Mouse (Mus musculus): ENCODE measurements at regions not wholly inside any gene's neighbourhood (a gene's known extent, or its start where the extent isn't known, plus 50 kb on each side); places are given as distances from the start of the nearest gene placed in this dataset.

DNA sequence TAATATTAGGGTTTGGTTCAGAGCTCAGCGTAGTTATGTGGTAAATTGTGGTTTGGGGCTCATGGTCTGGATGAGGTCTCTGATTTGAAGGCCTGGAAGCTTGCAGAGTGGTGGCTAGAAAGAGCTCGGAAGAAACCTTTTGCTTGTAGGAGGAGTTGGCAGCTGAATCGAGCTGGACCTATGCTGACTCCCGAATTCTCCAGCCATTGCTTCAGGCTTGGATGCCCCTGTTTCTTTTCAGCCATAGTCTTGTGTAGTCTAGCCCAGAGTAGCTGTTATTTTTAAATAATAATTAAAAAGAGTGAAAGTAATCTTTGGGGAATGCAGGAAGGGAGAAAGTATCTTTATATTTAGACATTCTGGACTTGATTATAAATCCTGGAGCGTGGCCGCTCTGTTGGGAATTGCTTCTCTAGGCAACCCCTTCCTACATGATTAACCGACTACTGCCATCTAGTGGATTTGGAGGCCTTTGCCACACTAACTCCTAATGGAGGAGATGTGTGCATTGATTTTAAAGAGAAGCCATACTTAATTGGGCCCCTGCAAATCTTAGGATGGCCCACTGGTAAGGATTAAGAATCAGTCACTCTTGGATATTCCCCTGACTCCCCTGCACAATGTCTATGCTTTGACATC lies 172.8 kb downstream of the Rpl10-ps3 start:
- peak; percentile 80 for TF ChIP-seq CTCF (IDR thresholded peaks at IDR 0.05; ENCODE audit: low read depth)
- ATAC-seq (ENCODE audit: insufficient read depth), result no peak; the same call in 1 of the 2 replicates
- 36% methylated on average over 7 of the region's 7 CpGs for WGBS
- H3K27me3 ChIP-seq (ENCODE audit: insufficient read depth, low read length), result no peaks in the 10 kb centered on the region
- DNase-seq, result peak; percentile 94
- no peaks in the 10 kb centered on the region for H3K36me3 ChIP-seq (ENCODE audit: insufficient read depth)
- no peaks in the 10 kb centered on the region for H3K4me1 ChIP-seq (ENCODE audit: insufficient read depth)
- no peaks in the 10 kb centered on the region for H3K9me3 ChIP-seq (ENCODE audit: low read depth, low read length)
- H3K4me2 ChIP-seq, result no peak overlapping the region
- no peak overlapping the region for H3K27ac ChIP-seq (ENCODE audit: low read depth)
- no peak overlapping the region for H3K4me3 ChIP-seq (ENCODE audit: low read depth, low read length)
- H3K9ac ChIP-seq, result no peak overlapping the region

DNA sequence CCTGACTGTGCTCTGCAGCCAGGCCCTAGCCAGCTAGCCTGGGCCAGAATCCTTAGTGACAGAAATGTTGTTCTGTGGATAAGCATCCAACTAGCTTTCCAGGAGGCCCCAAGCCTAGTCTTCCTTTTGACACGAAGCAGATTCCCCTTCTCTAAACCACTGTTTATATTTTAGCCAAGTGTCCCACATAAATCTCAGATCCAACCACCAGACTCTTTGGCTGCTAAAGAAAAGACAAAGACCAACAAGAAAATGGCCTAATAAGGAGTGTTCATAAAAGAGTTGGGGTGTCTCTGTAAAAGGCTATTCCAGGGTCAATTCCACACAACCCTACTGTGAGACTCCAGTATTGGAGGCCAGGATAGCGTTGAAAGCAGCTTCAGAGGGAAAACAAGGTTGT lies 173.6 kb downstream of the Rpl10-ps3 start:
- H3K27ac ChIP-seq (ENCODE audit: low read depth), result no peak overlapping the region
- WGBS, result 52% methylated on average over 2 of the region's 2 CpGs
- no peaks in the 10 kb centered on the region for H3K9me3 ChIP-seq (ENCODE audit: low read depth, low read length)
- TF ChIP-seq CTCF (IDR thresholded peaks at IDR 0.05; ENCODE audit: low read depth), result no peak
- H3K9ac ChIP-seq, result no peak overlapping the region
- ATAC-seq (ENCODE audit: insufficient read depth), result no peak
- H3K36me3 ChIP-seq (ENCODE audit: insufficient read depth), result no peaks in the 10 kb centered on the region
- no peak for DNase-seq
- H3K27me3 ChIP-seq (ENCODE audit: insufficient read depth, low read length), result no peaks in the 10 kb centered on the region
- H3K4me1 ChIP-seq (ENCODE audit: insufficient read depth), result no peaks in the 10 kb centered on the region
- no peak overlapping the region for H3K4me3 ChIP-seq (ENCODE audit: low read depth, low read length)
- H3K4me2 ChIP-seq, result no peak overlapping the region

DNA sequence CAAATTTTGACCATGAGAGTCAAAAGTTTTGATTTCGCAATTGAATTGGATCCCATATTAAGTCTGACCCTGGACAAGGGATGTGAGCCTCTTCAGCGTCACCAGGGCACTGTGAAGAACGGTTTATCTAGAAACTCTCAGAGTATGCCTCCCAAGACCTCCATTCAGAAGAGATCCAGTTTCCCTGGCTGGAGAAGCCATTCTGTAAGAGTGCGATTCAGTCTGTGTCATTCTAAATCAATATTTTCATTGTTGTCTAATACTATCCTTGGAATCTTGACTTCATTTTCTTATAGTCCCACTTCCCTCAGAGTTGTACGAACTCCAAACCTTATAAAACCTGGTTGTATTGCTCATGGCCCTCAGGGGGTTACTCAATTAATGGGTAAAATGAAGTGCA lies 174.1 kb downstream of the Rpl10-ps3 start:
- ATAC-seq (ENCODE audit: insufficient read depth), result no peak
- TF ChIP-seq CTCF (IDR thresholded peaks at IDR 0.05; ENCODE audit: low read depth), result no peak

DNA sequence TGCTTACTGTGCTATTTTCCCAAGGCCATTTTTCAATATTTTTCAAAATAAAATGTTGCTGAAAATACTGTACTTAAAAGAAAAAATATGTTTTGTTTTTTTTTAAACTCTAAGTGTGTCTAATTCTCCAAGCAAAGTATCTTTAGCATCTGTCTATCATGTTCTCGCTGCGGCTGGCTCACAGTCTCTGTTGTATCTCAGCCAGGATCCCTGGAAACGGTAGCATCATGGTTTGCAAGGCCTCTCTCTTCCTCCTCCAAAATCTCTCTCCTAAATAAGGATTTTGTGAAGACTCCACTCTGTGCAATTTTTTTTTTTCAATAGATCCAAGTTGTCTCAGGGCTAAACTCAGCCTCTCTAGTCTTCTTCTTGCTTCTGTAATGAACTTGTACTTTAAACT lies 190.2 kb downstream of the Rpl10-ps3 start:
- Histone ChIP-seq H3K4me2 (no peak overlapping the region), H3K27ac (ENCODE audit: low read depth) (no peak overlapping the region), H3K9me3 (ENCODE audit: low read depth, low read length) (no peaks in the 10 kb centered on the region), H3K36me3 (ENCODE audit: insufficient read depth) (no peaks in the 10 kb centered on the region), H3K4me3 (ENCODE audit: low read depth, low read length) (no peak overlapping the region), H3K27me3 (ENCODE audit: insufficient read depth, low read length) (no peaks in the 10 kb centered on the region), H3K9ac (no peak overlapping the region), H3K4me1 (ENCODE audit: insufficient read depth) (no peaks in the 10 kb centered on the region)
- TF ChIP-seq CTCF (IDR thresholded peaks at IDR 0.05; ENCODE audit: low read depth), result no peak
- DNase-seq (no peak), ATAC-seq (ENCODE audit: insufficient read depth) (no peak)
- WGBS, result 76% methylated on average over 3 of the region's 3 CpGs

More for the DNA sequence above, 174.1 kb downstream of the Rpl10-ps3 start:
- no peak for DNase-seq
- H3K4me1 ChIP-seq (ENCODE audit: insufficient read depth), result no peaks in the 10 kb centered on the region
- H3K27me3 ChIP-seq (ENCODE audit: insufficient read depth, low read length), result no peaks in the 10 kb centered on the region
- no peak overlapping the region for H3K4me3 ChIP-seq (ENCODE audit: low read depth, low read length)
- no peaks in the 10 kb centered on the region for H3K9me3 ChIP-seq (ENCODE audit: low read depth, low read length)
- no peak overlapping the region for H3K9ac ChIP-seq
- no peak overlapping the region for H3K27ac ChIP-seq (ENCODE audit: low read depth)
- no peaks in the 10 kb centered on the region for H3K36me3 ChIP-seq (ENCODE audit: insufficient read depth)
- no peak overlapping the region for H3K4me2 ChIP-seq
- WGBS, result 88% methylated on average over 5 of the region's 5 CpGs

DNA sequence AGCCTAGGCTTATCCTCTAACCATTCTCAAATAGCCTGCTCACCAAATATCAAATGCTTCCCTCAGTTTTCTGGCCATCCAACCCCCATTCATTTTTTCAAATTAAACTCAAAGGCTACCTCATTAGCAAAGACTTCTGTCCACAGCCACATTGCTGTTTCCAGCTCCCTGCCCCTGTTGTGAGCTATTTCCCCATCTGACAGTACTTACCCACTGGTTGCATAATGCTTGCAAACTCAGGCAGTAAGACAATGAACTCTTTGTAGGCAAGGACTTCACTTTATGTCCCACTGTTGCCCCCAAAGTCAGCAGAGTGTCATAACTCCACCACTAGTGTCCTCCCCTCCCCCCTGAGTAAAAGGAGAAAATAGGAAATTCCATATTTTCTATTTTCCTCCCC lies 194.7 kb downstream of the Rpl10-ps3 start:
- no peak for ATAC-seq (ENCODE audit: insufficient read depth)

DNA sequence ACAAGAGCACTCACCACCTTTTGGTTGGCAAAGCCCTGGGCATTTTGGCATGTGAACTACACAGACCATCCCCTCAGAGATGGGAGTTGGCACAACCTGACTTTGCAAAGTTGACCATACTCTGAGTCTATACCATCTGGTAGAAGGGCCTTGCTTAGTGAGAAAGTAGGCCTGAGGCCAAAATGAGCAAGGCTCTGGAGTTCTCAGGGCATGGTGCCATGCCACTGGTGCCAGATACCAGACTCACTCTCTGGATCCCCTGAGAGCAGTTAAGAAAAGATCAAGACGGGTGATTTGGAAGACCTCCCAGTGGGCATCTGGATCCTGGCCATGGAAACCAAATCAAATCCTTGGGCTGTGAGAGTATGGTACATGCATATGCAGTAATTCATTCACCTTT lies 202.0 kb downstream of the Rpl10-ps3 start:
- Histone ChIP-seq H3K36me3 (ENCODE audit: insufficient read depth) (no peaks in the 10 kb centered on the region), H3K9ac (no peak overlapping the region), H3K9me3 (ENCODE audit: low read depth, low read length) (no peaks in the 10 kb centered on the region), H3K27me3 (ENCODE audit: insufficient read depth, low read length) (no peaks in the 10 kb centered on the region), H3K4me1 (ENCODE audit: insufficient read depth) (no peaks in the 10 kb centered on the region), H3K27ac (ENCODE audit: low read depth) (no peak overlapping the region), H3K4me3 (ENCODE audit: low read depth, low read length) (no peak overlapping the region), H3K4me2 (no peak overlapping the region)
- no peak for DNase-seq
- WGBS, result 48% methylated on average over 1 of the region's 1 CpGs
- no peak for TF ChIP-seq CTCF (IDR thresholded peaks at IDR 0.05; ENCODE audit: low read depth)
- ATAC-seq (ENCODE audit: insufficient read depth), result no peak

More for the DNA sequence above, 194.7 kb downstream of the Rpl10-ps3 start:
- no peak overlapping the region for H3K4me3 ChIP-seq (ENCODE audit: low read depth, low read length)
- H3K4me1 ChIP-seq (ENCODE audit: insufficient read depth), result no peaks in the 10 kb centered on the region
- H3K27ac ChIP-seq (ENCODE audit: low read depth), result no peak overlapping the region
- H3K27me3 ChIP-seq (ENCODE audit: insufficient read depth, low read length), result no peaks in the 10 kb centered on the region
- no peak for DNase-seq
- H3K4me2 ChIP-seq, result no peak overlapping the region
- TF ChIP-seq CTCF (IDR thresholded peaks at IDR 0.05; ENCODE audit: low read depth), result no peak
- H3K9ac ChIP-seq, result no peak overlapping the region
- H3K36me3 ChIP-seq (ENCODE audit: insufficient read depth), result no peaks in the 10 kb centered on the region
- no peaks in the 10 kb centered on the region for H3K9me3 ChIP-seq (ENCODE audit: low read depth, low read length)

DNA sequence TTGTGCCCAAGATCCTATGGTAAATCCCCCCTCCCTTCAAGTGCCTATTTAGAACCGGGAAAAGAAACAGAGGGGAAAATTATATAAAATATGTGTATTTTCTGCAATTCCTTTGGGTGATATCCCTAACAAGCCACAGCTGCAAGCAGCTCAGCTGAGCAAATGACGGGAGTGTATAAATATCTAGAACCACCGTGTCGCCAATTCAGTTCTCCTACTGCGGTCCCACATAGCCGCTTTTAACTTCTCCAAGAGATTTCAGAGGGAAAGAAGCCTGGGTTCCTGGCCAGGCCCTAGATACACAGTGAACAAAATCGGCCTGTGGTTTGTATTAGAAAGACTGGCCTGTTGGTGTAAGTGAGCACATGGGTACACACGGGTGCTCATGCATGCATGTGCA lies 202.7 kb downstream of the Rpl10-ps3 start:
- 84% methylated on average over 8 of the region's 8 CpGs for WGBS
- H3K4me1 ChIP-seq (ENCODE audit: insufficient read depth), result no peaks in the 10 kb centered on the region
- no peaks in the 10 kb centered on the region for H3K9me3 ChIP-seq (ENCODE audit: low read depth, low read length)
- no peaks in the 10 kb centered on the region for H3K36me3 ChIP-seq (ENCODE audit: insufficient read depth)
- no peak overlapping the region for H3K9ac ChIP-seq
- H3K4me3 ChIP-seq (ENCODE audit: low read depth, low read length), result no peak overlapping the region
- ATAC-seq (ENCODE audit: insufficient read depth), result no peak
- DNase-seq, result no peak
- TF ChIP-seq CTCF (IDR thresholded peaks at IDR 0.05; ENCODE audit: low read depth), result no peak
- H3K27me3 ChIP-seq (ENCODE audit: insufficient read depth, low read length), result no peaks in the 10 kb centered on the region
- H3K27ac ChIP-seq (ENCODE audit: low read depth), result no peak overlapping the region
- no peak overlapping the region for H3K4me2 ChIP-seq

DNA sequence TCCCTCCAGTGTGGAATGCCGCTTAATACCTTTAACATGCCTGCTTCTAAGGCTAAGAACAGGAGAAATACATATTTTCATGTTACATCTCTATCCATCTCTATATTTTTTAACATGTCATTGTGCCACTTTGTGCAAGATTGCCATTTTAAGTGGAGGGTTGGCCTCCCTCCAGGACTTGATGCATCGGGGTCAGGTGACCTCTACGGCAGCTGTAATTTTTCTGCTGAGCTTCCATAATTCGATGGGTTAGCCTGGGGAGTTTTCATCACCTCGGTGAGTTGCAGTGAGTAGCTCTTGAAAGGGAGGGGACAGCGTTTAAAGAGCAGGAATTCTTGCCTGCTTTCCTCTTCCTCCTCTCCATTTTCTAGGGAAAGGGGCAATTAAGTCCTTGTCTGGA lies 203.6 kb downstream of the Rpl10-ps3 start:
- H3K36me3 ChIP-seq (ENCODE audit: insufficient read depth), result no peaks in the 10 kb centered on the region
- H3K9ac ChIP-seq, result no peak overlapping the region
- no peak overlapping the region for H3K4me3 ChIP-seq (ENCODE audit: low read depth, low read length)
- H3K4me2 ChIP-seq, result no peak overlapping the region
- no peaks in the 10 kb centered on the region for H3K4me1 ChIP-seq (ENCODE audit: insufficient read depth)
- no peak overlapping the region for H3K27ac ChIP-seq (ENCODE audit: low read depth)
- H3K27me3 ChIP-seq (ENCODE audit: insufficient read depth, low read length), result no peaks in the 10 kb centered on the region
- no peak for TF ChIP-seq CTCF (IDR thresholded peaks at IDR 0.05; ENCODE audit: low read depth)
- 28% methylated on average over 6 of the region's 6 CpGs for WGBS
- H3K9me3 ChIP-seq (ENCODE audit: low read depth, low read length), result no peaks in the 10 kb centered on the region
- peak; percentile 32 for DNase-seq
- no peak for ATAC-seq (ENCODE audit: insufficient read depth)

Data from lung, embryonic 14.5 days (tissue).